Comparison of ENCODE assay signal across 18 mouse cellular contexts in genomic region chr4:32929750-32930149, GRCm38 (mm10).
"Had no signal": no experiment of that assay in that cellular context is flagged by ENCODE, and none has a peak within 500 bp of the region (broad histone marks: within the 10 kb centered on the region; RNA-seq: fewer than 3 reads in every experiment).

No protein-coding gene starts in this region.

- H3K4me3 ChIP-seq: midbrain, embryonic 10.5 days; midbrain, embryonic 12.5 days; myocyte; neural tube, embryonic 13.5 days; neural tube, embryonic 15.5 days had no signal

- H3K36me3 ChIP-seq: midbrain, embryonic 10.5 days; midbrain, embryonic 12.5 days; neural tube, embryonic 13.5 days; neural tube, embryonic 15.5 days had no signal

- H3K4me1 ChIP-seq: neural tube, embryonic 15.5 days had no signal

- H3K27me3 ChIP-seq: midbrain, embryonic 12.5 days; neural tube, embryonic 13.5 days; neural tube, embryonic 15.5 days had no signal

- H3K27ac ChIP-seq: midbrain, embryonic 10.5 days; midbrain, embryonic 12.5 days; neural tube, embryonic 13.5 days; neural tube, embryonic 15.5 days had no signal

- H3K9ac ChIP-seq: lung, embryonic 14.5 days; midbrain, embryonic 12.5 days; neural tube, embryonic 13.5 days; neural tube, embryonic 15.5 days had no signal

- H3K9me3 ChIP-seq: midbrain, embryonic 10.5 days; midbrain, embryonic 12.5 days; neural tube, embryonic 13.5 days; neural tube, embryonic 15.5 days had no signal

- DNase-seq: lung, adult 18-20 months; lung, embryonic 14.5 days; lung, postnatal 10 days; lung, postnatal 4 days; midbrain, embryonic 14.5 days; retina, postnatal 1 day; right cerebral cortex, adult 18-20 months; right cerebral cortex, postnatal 25 days; right cerebral cortex, postnatal 4 days; spleen, adult 18-20 months; thymus, adult 2 months; thymus, postnatal 25 days; thymus, postnatal 4 days had no signal
